Mouse (Mus musculus): ENCODE measurements around the gene Col5a1.

- TF ChIP-seq SMC3 (IDR thresholded peaks at IDR 0.05; ENCODE audit: low read depth, low read length) (no peak), CTCF (IDR thresholded peaks at IDR 0.05 in 2 of 3, conservative IDR thresholded peaks at IDR 0.05 in 1 of 3; ENCODE audit: control insufficient read depth in 1 of 3, insufficient read depth in 1 of 3, low read depth in 2 of 3, low read length in 3 of 3, poor library complexity in 1 of 3, severe bottlenecking in 1 of 3) (no peak), MXI1 (IDR thresholded peaks at IDR 0.05; ENCODE audit: low read depth, low read length) (no peak)
These were observed 45.7 kb downstream of the Col5a1 start for GRCm38 (mm10) chr2:27931971-27932370.
